In genomic region chr9:100569798-100570625, GRCm38 (mm10) we compare ENCODE assay signal across 9 mouse cellular contexts. TPM values are rescaled to one million over a fixed set of nuclear protein-coding genes. Genes with fewer than 3 reads are reported as not detected.
DNase-seq lines count a peak whose midpoint lies in the region; ATAC-seq and TF ChIP-seq lines count a peak whose summit lies in the region.
"Had no signal": no experiment of that assay in that cellular context is flagged by ENCODE, and none has a peak within 500 bp of the region (broad histone marks: within the 10 kb centered on the region; RNA-seq: fewer than 3 reads in every experiment).

No protein-coding gene starts in this region.

- no peaks in the 10 kb centered on the region for H3K27me3 ChIP-seq in embryonic facial prominence, embryonic 15.5 days
- H3K27me3 ChIP-seq in heart, embryonic 15.5 days = no peaks in the 10 kb centered on the region
- no peaks in the 10 kb centered on the region for H3K27me3 ChIP-seq in kidney, embryonic 16.5 days (ENCODE audit: insufficient read depth, low read length)
- peaks cover 40% of the 10 kb centered on the region for H3K27me3 ChIP-seq in liver, embryonic 12.5 days (replicated peaks)
- H3K27me3 ChIP-seq in midbrain, postnatal 0 days (ENCODE audit: insufficient read depth, low read length) = no peaks in the 10 kb centered on the region

- H3K27ac ChIP-seq in embryonic facial prominence, embryonic 15.5 days (replicated peaks) = no peak overlapping the region
- H3K27ac ChIP-seq in heart, embryonic 15.5 days = 0 out of 2 replicates have a peak overlapping the region, but pooled peaks have one; percentile 46
- 0 out of 2 replicates have a peak overlapping the region, but pooled peaks have one; percentile 30 for H3K27ac ChIP-seq in kidney, embryonic 16.5 days (ENCODE audit: low read length)
- no peak overlapping the region for H3K27ac ChIP-seq in liver, embryonic 12.5 days
- H3K27ac ChIP-seq in midbrain, postnatal 0 days (ENCODE audit: low read depth, low read length) = peak overlapping the region; percentile 78

- H3K36me3 ChIP-seq in embryonic facial prominence, embryonic 15.5 days = no peaks in the 10 kb centered on the region
- no peaks in the 10 kb centered on the region for H3K36me3 ChIP-seq in heart, embryonic 15.5 days
- no peaks in the 10 kb centered on the region for H3K36me3 ChIP-seq in kidney, embryonic 16.5 days (ENCODE audit: insufficient read depth, low read length)
- no peaks in the 10 kb centered on the region for H3K36me3 ChIP-seq in liver, embryonic 12.5 days
- H3K36me3 ChIP-seq in midbrain, postnatal 0 days (ENCODE audit: insufficient read depth, low read length) = no peaks in the 10 kb centered on the region
- H3K36me3 ChIP-seq: G1E had no signal

- peak; percentile 13 to 24 for DNase-seq in urinary bladder, postnatal 36 days (ENCODE audit: low spot score in 2 of 2)
- DNase-seq in urinary bladder, adult 2 months (ENCODE audit: low spot score) = no peak
- DNase-seq in midbrain, postnatal 0 days (ENCODE audit: low spot score) = peak; percentile 73
- DNase-seq in thymus, postnatal 25 days = peak; percentile 21

- WGBS in embryonic facial prominence, embryonic 15.5 days = 8% methylated on average over 32 of the region's 32 CpGs
- 5% methylated on average over 32 of the region's 32 CpGs for WGBS in heart, embryonic 15.5 days
- WGBS in kidney, embryonic 16.5 days = 11% methylated on average over 32 of the region's 32 CpGs
- 6% methylated on average over 32 of the region's 32 CpGs for WGBS in liver, embryonic 12.5 days (ENCODE audit: insufficient replicate concordance)
- 12% methylated on average over 32 of the region's 32 CpGs for WGBS in midbrain, postnatal 0 days

- H3K9ac ChIP-seq in embryonic facial prominence, embryonic 15.5 days = peak overlapping the region; percentile 53; the same call in 1 of the 2 replicates
- H3K9ac ChIP-seq in heart, embryonic 15.5 days = peak overlapping the region; percentile 65
- peak overlapping the region; percentile 69 for H3K9ac ChIP-seq in kidney, embryonic 16.5 days (replicated peaks; ENCODE audit: low read length)
- peak overlapping the region; percentile 51; the same call in 1 of the 2 replicates for H3K9ac ChIP-seq in liver, embryonic 12.5 days
- peak overlapping the region; percentile 74 for H3K9ac ChIP-seq in midbrain, postnatal 0 days (replicated peaks; ENCODE audit: low read length, poor library complexity, severe bottlenecking)

- peaks cover 11% of the 10 kb centered on the region for H3K4me1 ChIP-seq in embryonic facial prominence, embryonic 15.5 days
- H3K4me1 ChIP-seq in heart, embryonic 15.5 days (replicated peaks) = peaks cover 6% of the 10 kb centered on the region
- 0 out of 2 replicates have a peak, but pooled peaks cover 3% of the 10 kb centered on the region for H3K4me1 ChIP-seq in kidney, embryonic 16.5 days (ENCODE audit: insufficient read depth, low read length)
- H3K4me1 ChIP-seq in liver, embryonic 12.5 days = peaks cover 9% of the 10 kb centered on the region; the same call in 1 of the 2 replicates
- peaks cover 7% of the 10 kb centered on the region; the same call in 1 of the 2 replicates for H3K4me1 ChIP-seq in midbrain, postnatal 0 days (ENCODE audit: insufficient read depth, low read length)

- peak; percentile 56 for TF ChIP-seq CTCF in midbrain, postnatal 0 days (IDR thresholded peaks at IDR 0.05)

- H3K4me2 ChIP-seq in embryonic facial prominence, embryonic 15.5 days (replicated peaks) = peak overlapping the region; percentile 96
- peak overlapping the region; percentile 88 for H3K4me2 ChIP-seq in heart, embryonic 15.5 days
- peak overlapping the region; percentile 94 for H3K4me2 ChIP-seq in kidney, embryonic 16.5 days (replicated peaks; ENCODE audit: low read depth, low read length)
- H3K4me2 ChIP-seq in liver, embryonic 12.5 days = peak overlapping the region; percentile 76
- peak overlapping the region; percentile 69 for H3K4me2 ChIP-seq in midbrain, postnatal 0 days (ENCODE audit: low read depth, low read length, poor library complexity, severe bottlenecking)

- no peaks in the 10 kb centered on the region for H3K9me3 ChIP-seq in embryonic facial prominence, embryonic 15.5 days (replicated peaks)
- H3K9me3 ChIP-seq in heart, embryonic 15.5 days (replicated peaks) = no peaks in the 10 kb centered on the region
- H3K9me3 ChIP-seq in kidney, embryonic 16.5 days (ENCODE audit: low read length) = no peaks in the 10 kb centered on the region
- H3K9me3 ChIP-seq in liver, embryonic 12.5 days (replicated peaks) = no peaks in the 10 kb centered on the region
- no peaks in the 10 kb centered on the region for H3K9me3 ChIP-seq in midbrain, postnatal 0 days (ENCODE audit: low read length)

- ATAC-seq in embryonic facial prominence, embryonic 15.5 days (ENCODE audit: insufficient number of reproducible peaks, low FRiP score, low TSS enrichment, low read depth) = peak; percentile 47; the same call in 1 of the 2 replicates
- peak; percentile 76 for ATAC-seq in heart, embryonic 15.5 days (replicated peaks; ENCODE audit: insufficient number of reproducible peaks, insufficient read depth, low FRiP score, low read depth)
- ATAC-seq in kidney, embryonic 16.5 days (ENCODE audit: low FRiP score, low TSS enrichment) = peak; percentile 74
- peak; percentile 40; the same call in 1 of the 2 replicates for ATAC-seq in liver, embryonic 12.5 days
- peak; percentile 57 for ATAC-seq in midbrain, postnatal 0 days (ENCODE audit: low FRiP score)

- H3K4me3 ChIP-seq in embryonic facial prominence, embryonic 15.5 days (replicated peaks) = peak overlapping the region; percentile 69
- peak overlapping the region; percentile 64 for H3K4me3 ChIP-seq in heart, embryonic 15.5 days
- H3K4me3 ChIP-seq in kidney, embryonic 16.5 days (ENCODE audit: low read length) = peak overlapping the region; percentile 78
- peak overlapping the region; percentile 59 for H3K4me3 ChIP-seq in liver, embryonic 12.5 days
- H3K4me3 ChIP-seq in midbrain, postnatal 0 days (ENCODE audit: low read depth, low read length) = peak overlapping the region; percentile 53

RNA-seq across cellular contexts. Expression of gene Slc35g2, which starts 0.9 kb away (rescaled TPM):
- polyA plus RNA-seq in urinary bladder, adult 2 months (2012; rRNA removed) = 3.7 and 4.1 TPM in 2 replicates
- polyA plus RNA-seq in embryonic facial prominence, embryonic 15.5 days (2015; fragmentation: Nextera tagmentation; extraction: Ambion mirVana) = 4.1 and 4.8 TPM in 2 replicates
- polyA plus RNA-seq in heart, embryonic 15.5 days (2015; fragmentation: Nextera tagmentation; extraction: Ambion mirVana) = 8.8 and 9.0 TPM in 2 replicates
- polyA plus RNA-seq in kidney, embryonic 16.5 days (2015; fragmentation: Nextera tagmentation; extraction: Ambion mirVana) = 5.6 and 6.0 TPM in 2 replicates
- polyA plus RNA-seq in liver, embryonic 12.5 days (2016; fragmentation: Nextera tagmentation; extraction: Ambion mirVana) = 1.4 and 1.5 TPM in 2 replicates
- total RNA-seq in midbrain, postnatal 0 days (2014; rRNA removed) = 20.1 and 24.8 TPM in 2 replicates
- polyA plus RNA-seq in midbrain, postnatal 0 days (2015; fragmentation: Nextera tagmentation; extraction: Ambion mirVana) = 16.7 and 22.1 TPM in 2 replicates
- polyA plus RNA-seq: G1E had no signal

RNA-seq across cellular contexts. Expression of gene Nck1, which starts 24.1 kb away (rescaled TPM):
- polyA plus RNA-seq in urinary bladder, adult 2 months (2012; rRNA removed) = 39.9 and 46.6 TPM in 2 replicates
- polyA plus RNA-seq in embryonic facial prominence, embryonic 15.5 days (2015; fragmentation: Nextera tagmentation; extraction: Ambion mirVana) = 63.6 and 64.2 TPM in 2 replicates
- polyA plus RNA-seq in heart, embryonic 15.5 days (2015; fragmentation: Nextera tagmentation; extraction: Ambion mirVana) = 53.0 and 57.1 TPM in 2 replicates
- polyA plus RNA-seq in kidney, embryonic 16.5 days (2015; fragmentation: Nextera tagmentation; extraction: Ambion mirVana) = 79.2 and 81.6 TPM in 2 replicates
- 33.6 and 34.7 TPM in 2 replicates for polyA plus RNA-seq in liver, embryonic 12.5 days (2016; fragmentation: Nextera tagmentation; extraction: Ambion mirVana)
- total RNA-seq in midbrain, postnatal 0 days (2014; rRNA removed) = 14.8 and 16.9 TPM in 2 replicates
- polyA plus RNA-seq in midbrain, postnatal 0 days (2015; fragmentation: Nextera tagmentation; extraction: Ambion mirVana) = 41.3 and 45.6 TPM in 2 replicates

RNA-seq across cellular contexts. Expression of gene Stag1, which starts 27.6 kb away (rescaled TPM):
- 16.7 and 20.2 TPM in 2 replicates for polyA plus RNA-seq in urinary bladder, adult 2 months (2012; rRNA removed)
- 33.8 and 40.4 TPM in 2 replicates for polyA plus RNA-seq in embryonic facial prominence, embryonic 15.5 days (2015; fragmentation: Nextera tagmentation; extraction: Ambion mirVana)
- 23.5 and 27.7 TPM in 2 replicates for polyA plus RNA-seq in heart, embryonic 15.5 days (2015; fragmentation: Nextera tagmentation; extraction: Ambion mirVana)
- polyA plus RNA-seq in kidney, embryonic 16.5 days (2015; fragmentation: Nextera tagmentation; extraction: Ambion mirVana) = 32.1 and 43.4 TPM in 2 replicates
- 30.0 TPM in 2 replicates for polyA plus RNA-seq in liver, embryonic 12.5 days (2016; fragmentation: Nextera tagmentation; extraction: Ambion mirVana)
- total RNA-seq in midbrain, postnatal 0 days (2014; rRNA removed) = 31.0 and 43.6 TPM in 2 replicates
- polyA plus RNA-seq in midbrain, postnatal 0 days (2015; fragmentation: Nextera tagmentation; extraction: Ambion mirVana) = 21.6 and 23.6 TPM in 2 replicates

Comparison
In these comparisons a context has a peak if more than half of its experiments do, and no peak if none do; other contexts are left out.
1. H3K27ac ChIP-seq: peak in heart, embryonic 15.5 days (single experiment), kidney, embryonic 16.5 days (single experiment) and midbrain, postnatal 0 days (single experiment); none in embryonic facial prominence, embryonic 15.5 days (single experiment) and liver, embryonic 12.5 days (single experiment).
2. Peak in every context shown above with its lines, with median percentiles within 50 percentile points of each other: ATAC-seq, H3K4me2 ChIP-seq, H3K4me3 ChIP-seq and H3K9ac ChIP-seq.